ENCODE assay signal across 12 mouse cellular contexts in the genomic region with DNA sequence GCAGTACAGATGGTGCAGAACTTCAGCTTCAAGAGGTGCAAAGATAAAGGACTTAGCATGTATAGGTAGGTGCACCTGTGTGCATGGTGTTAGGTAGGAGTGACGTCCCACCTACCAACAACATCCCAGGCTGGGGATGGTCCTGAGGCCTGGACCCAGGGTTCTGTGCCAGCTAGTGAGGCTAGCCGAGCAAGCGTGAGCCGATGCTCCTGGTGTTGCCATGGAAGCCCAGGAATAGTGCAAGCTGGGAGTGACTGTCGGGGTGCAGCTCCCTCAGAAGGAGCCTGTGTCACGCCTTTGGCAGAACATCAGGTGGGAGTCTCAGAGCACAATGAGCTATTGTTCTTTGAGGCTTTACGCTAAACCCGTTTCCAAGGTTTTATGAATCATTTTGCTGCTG.
A peak's percentile ranks its signal among the peaks of the same experiment; 100 is the strongest.
DNase-seq lines count a peak whose midpoint lies in the region; ATAC-seq and TF ChIP-seq lines count a peak whose summit lies in the region.
"Had no signal": no experiment of that assay in that cellular context is flagged by ENCODE, and none has a peak within 500 bp of the region (broad histone marks: within the 10 kb centered on the region; RNA-seq: fewer than 3 reads in every experiment).

No protein-coding gene starts in this region.

- no peak for TF ChIP-seq CTCF in left cerebral cortex, adult 2 months (IDR thresholded peaks at IDR 0.05)
- no peak for TF ChIP-seq CTCF in heart, adult 2 months (IDR thresholded peaks at IDR 0.05)

- peak; percentile 15 for DNase-seq in adrenal gland, postnatal 14 days
- no peak for DNase-seq in adrenal gland, adult 18-20 months (ENCODE audit: low spot score in 2 of 2)
- DNase-seq in left cerebral cortex, adult 2 months (ENCODE audit: extremely low spot score in 1 of 2, low spot score in 2 of 2) = peak; percentile 68 to 70
- peak; percentile 78 for DNase-seq in right cerebral cortex, postnatal 25 days
- no peak for DNase-seq in heart, adult 2 months
- no peak for DNase-seq in adipocyte (ENCODE audit: low spot score)
- no peak for DNase-seq in cerebellum, adult 18-20 months
- DNase-seq: B cell, adult 2 months; cerebellum, postnatal 25 days; gastrocnemius, postnatal 25 days had no signal

- peaks cover 12% of the 10 kb centered on the region for H3K27me3 ChIP-seq in forebrain, embryonic 15.5 days
- no peaks in the 10 kb centered on the region for H3K27me3 ChIP-seq in heart, adult 2 months (ENCODE audit: control insufficient read depth, insufficient read depth, low read length)

- no peak overlapping the region for H3K9ac ChIP-seq in forebrain, embryonic 15.5 days (replicated peaks)
- no peak overlapping the region for H3K9ac ChIP-seq in heart, adult 2 months (ENCODE audit: low read depth, low read length)
- H3K9ac ChIP-seq: lung, embryonic 15.5 days had no signal

- H3K4me3 ChIP-seq in forebrain, embryonic 15.5 days = no peak overlapping the region
- no peak overlapping the region for H3K4me3 ChIP-seq in left cerebral cortex, adult 2 months
- no peak overlapping the region for H3K4me3 ChIP-seq in heart, adult 2 months
- H3K4me3 ChIP-seq: lung, embryonic 15.5 days had no signal

- H3K9me3 ChIP-seq in forebrain, embryonic 15.5 days = no peaks in the 10 kb centered on the region
- H3K9me3 ChIP-seq: lung, embryonic 15.5 days had no signal

- TF ChIP-seq POLR2A in heart, adult 2 months (IDR thresholded peaks at IDR 0.05; ENCODE audit: insufficient read depth, low read depth, low read length) = no peak

- no peaks in the 10 kb centered on the region for H3K36me3 ChIP-seq in forebrain, embryonic 15.5 days
- H3K36me3 ChIP-seq in heart, adult 2 months (ENCODE audit: control insufficient read depth, insufficient read depth, low read length) = no peaks in the 10 kb centered on the region
- H3K36me3 ChIP-seq: lung, embryonic 15.5 days had no signal

- H3K79me2 ChIP-seq in heart, adult 2 months (replicated peaks; ENCODE audit: control insufficient read depth, insufficient read depth, low read length) = no peaks in the 10 kb centered on the region

- no peak overlapping the region for H3K27ac ChIP-seq in forebrain, embryonic 15.5 days (replicated peaks)
- H3K27ac ChIP-seq in left cerebral cortex, adult 2 months = peak overlapping the region; percentile 64
- H3K27ac ChIP-seq in heart, adult 2 months = no peak overlapping the region
- H3K27ac ChIP-seq: lung, embryonic 15.5 days had no signal

- TF ChIP-seq EP300 in heart, adult 2 months (IDR thresholded peaks at IDR 0.05; ENCODE audit: insufficient read depth, low read depth, low read length) = no peak

- WGBS in forebrain, embryonic 15.5 days = 44% methylated on average over 8 of the region's 8 CpGs
- WGBS in heart, adult 2 months = 58% methylated on average over 8 of the region's 8 CpGs

- intact Hi-C loops in left cerebral cortex, adult 2 months (cut with DNase I) = loop anchor here (2.0 to 5.0 kb wide), 3 partner anchors 94 to 247 kb away; no protein-coding TSS in a partner anchor
- intact Hi-C loops in heart, adult 2 months (cut with DNase I) = no loop called here

- H3K4me1 ChIP-seq in forebrain, embryonic 15.5 days = peaks cover 24% of the 10 kb centered on the region
- no peaks in the 10 kb centered on the region for H3K4me1 ChIP-seq in heart, adult 2 months (ENCODE audit: control insufficient read depth, insufficient read depth, low read length)

- ATAC-seq in forebrain, embryonic 15.5 days (replicated peaks) = peak; percentile 48; the same call in 1 of the 2 replicates

- H3K4me2 ChIP-seq in forebrain, embryonic 15.5 days (replicated peaks) = no peak overlapping the region
- H3K4me2 ChIP-seq: lung, embryonic 15.5 days had no signal

Comparison
In these comparisons a context has a peak if more than half of its experiments do, and no peak if none do; other contexts are left out.
1. DNase-seq: peak in adrenal gland, postnatal 14 days (single experiment), left cerebral cortex, adult 2 months (2 of 2) and right cerebral cortex, postnatal 25 days (single experiment); none in adrenal gland, adult 18-20 months (0 of 2), heart, adult 2 months (0 of 2), adipocyte (single experiment) and cerebellum, adult 18-20 months (0 of 2).